Mouse (Mus musculus) limb, embryonic 10.5 days (tissue): ENCODE results near the gene Aen. TPM values are rescaled to one million over a fixed set of nuclear protein-coding genes. Genes with fewer than 3 reads are reported as not detected.

ENCODE experiments used
- DNase-seq: peaks from one replicate; pipeline ENCODE4 v3.0.0-alpha.2; 2017; ENCODE audit warnings: low spot score
- H3K27ac ChIP-seq: fragments of 300-500 bp; sonication (generic); 2 replicates; pipeline ENCODE4 v1.5.1; 2016; ENCODE audit warnings: mild to moderate bottlenecking
- H3K27me3 ChIP-seq: fragments of 300-500 bp; sonication (generic); 2 replicates; pipeline ENCODE4 v1.6.1; 2016; ENCODE audit warnings: low read depth, mild to moderate bottlenecking; ENCODE audit not compliant: poor library complexity, severe bottlenecking
- H3K36me3 ChIP-seq: fragments of 300-500 bp; sonication (generic); 2 replicates; pipeline ENCODE4 v1.6.1; 2016; ENCODE audit warnings: mild to moderate bottlenecking, moderate library complexity
- H3K4me1 ChIP-seq: fragments of 300-500 bp; sonication (generic); 2 replicates; pipeline ENCODE4 v1.6.1; 2016
- H3K4me3 ChIP-seq: fragments of 300-500 bp; sonication (generic); 2 replicates; pipeline ENCODE4 v1.5.1; 2016; ENCODE audit warnings: mild to moderate bottlenecking, moderate library complexity
- H3K9me3 ChIP-seq: fragments of 300-500 bp; sonication (generic); replicated peaks from 2 replicates; pipeline ENCODE4 v1.6.1; 2016; ENCODE audit warnings: mild to moderate bottlenecking
- WGBS: fragments of 180-500 bp; shearing (Covaris S2); methylation state at CpG from one replicate; pipeline ENCODE4 v1.1.7; 2016; 5-methylcytosine and 5-hydroxymethylcytosine counted together
- polyA plus RNA-seq: library from polyadenylated mRNA; unstranded; fragments of >200 nt; fragmentation: Nextera tagmentation; extraction: Ambion mirVana; gene quantifications from 2 replicates; pipeline ENCODE4 v1.2.1, GENCODE M21; 2016

The Aen gene
- 59.5 and 73.3 TPM in 2 replicates for polyA plus RNA-seq

DNA sequence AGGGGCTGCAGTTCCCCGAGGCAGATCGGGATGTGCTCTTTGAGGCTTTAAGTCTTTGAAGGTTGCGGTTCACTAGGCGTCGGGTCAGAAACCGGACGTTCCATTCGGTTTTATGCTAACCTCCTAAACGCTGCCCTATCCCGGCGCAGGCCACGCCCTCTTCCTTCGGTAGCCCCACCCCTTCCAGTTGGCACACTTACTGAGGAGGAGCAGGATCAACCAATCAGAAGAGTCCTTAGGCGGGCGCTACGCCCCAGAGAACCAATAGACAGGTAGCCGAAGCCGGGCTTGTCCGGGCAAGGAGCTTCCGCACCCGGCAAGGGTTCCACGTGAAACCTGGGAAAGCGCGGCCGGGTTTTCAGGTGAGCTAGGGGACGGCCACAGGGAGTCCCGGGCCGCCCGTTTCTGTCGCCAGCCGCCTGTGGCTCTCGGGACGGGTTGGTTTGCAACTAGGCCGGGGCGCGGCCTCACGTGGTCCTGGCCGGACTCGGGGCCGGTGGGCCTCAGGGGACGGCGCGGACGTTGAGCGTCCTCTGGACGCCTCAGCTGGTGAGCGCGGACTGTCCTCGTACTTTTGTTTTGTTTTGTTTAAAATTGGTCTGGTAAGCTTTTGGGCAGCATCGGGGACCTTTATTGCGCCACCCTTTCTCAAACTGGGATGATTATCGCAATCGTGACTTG lies at the start of gene Aen:
Gene Aen (plus strand): TSS at position 202 of the 681 bp plus-strand sequence.
- peak within 1 kb of the TSS; percentile 87 for H3K4me3 ChIP-seq
- H3K27me3 ChIP-seq: no peaks in the 10 kb centered on the region
- WGBS: 3% methylated on average over 53 of the region's 53 CpGs
- H3K27ac ChIP-seq: peak within 1 kb of the TSS; percentile 88
- H3K9me3 ChIP-seq: no peaks in the 10 kb centered on the region
- H3K36me3 ChIP-seq: peaks cover 16% of the 10 kb centered on the region
- peaks cover 23% of the 10 kb centered on the region for H3K4me1 ChIP-seq
- peak; percentile 92 for DNase-seq

DNA sequence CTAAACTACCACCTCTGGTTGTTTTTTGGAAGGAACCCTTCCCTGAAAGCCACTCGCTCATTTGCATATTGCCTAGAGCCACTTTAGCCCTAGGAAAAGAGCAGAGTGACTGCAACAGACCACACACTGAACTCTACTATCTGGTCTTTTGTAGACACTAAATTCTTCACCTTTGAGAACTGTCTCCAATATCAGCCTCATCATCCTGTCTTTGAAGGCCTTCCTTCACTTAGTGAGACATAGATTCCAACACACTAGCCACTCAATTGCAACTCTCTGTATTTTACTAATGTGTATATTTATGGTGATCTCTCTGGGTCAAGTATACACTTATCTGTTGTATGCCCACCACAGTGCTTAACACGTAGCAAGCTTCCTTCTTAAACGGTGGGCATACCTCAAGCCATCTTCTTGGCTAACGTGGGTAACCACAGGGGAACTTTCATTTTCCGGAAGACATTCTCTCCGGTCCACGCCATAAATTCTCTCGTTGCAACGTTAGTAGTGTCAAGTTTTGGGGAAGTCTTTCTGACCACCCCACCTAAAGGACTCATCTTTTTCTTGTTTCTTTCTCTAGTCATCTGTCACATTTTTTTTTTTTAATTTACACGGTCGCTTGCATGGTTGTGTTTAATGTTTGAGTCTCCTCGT lies 49.5 kb upstream of the Aen start:
- no peak for DNase-seq
- peak overlapping the region; percentile 96 for H3K27ac ChIP-seq
- H3K9me3 ChIP-seq: no peaks in the 10 kb centered on the region
- no peaks in the 10 kb centered on the region for H3K27me3 ChIP-seq
- peaks cover 8% of the 10 kb centered on the region for H3K4me1 ChIP-seq
- H3K4me3 ChIP-seq: peak overlapping the region; percentile 89
- H3K36me3 ChIP-seq: peaks cover 32% of the 10 kb centered on the region
- WGBS: 45% methylated on average over 12 of the region's 12 CpGs

DNA sequence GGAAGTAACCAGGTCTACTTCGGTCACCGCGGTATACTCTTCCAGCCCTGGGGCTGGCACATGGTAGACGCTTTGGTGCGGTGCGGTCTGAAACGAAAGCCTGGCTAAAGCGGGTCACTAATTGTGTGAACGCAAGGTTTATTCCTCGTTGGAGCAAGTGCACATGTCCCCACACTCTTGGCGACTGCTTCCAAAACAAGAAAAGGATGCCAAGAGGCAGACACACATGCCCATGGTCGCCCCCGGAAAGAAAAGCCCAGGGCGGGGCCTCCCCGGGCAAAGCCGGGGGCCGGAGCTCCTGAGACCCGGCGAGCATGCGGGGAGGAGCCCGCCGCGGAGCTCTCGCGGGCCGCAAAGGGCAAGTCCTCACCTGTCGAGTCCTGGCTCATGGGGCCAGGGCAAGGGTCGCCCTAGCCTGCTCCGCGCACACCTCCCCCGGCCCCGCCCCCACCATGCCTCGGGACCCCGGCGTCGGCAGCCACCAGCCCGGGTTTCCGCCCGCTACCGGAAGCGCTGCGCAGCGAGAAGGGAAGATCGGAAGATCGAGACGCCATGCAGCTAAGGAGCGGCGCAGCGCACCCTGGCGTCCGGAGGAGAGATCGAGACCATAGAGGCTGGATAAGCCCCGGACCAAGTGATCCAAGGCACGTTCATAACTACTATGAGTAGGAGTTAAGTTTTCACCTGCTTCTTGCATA lies 48.8 kb upstream of the Aen start, which contains the start of gene Det1:
Gene Det1 (minus strand): TSS at position 527 of the 698 bp plus-strand sequence.
- H3K27ac ChIP-seq: peak within 1 kb of the TSS; percentile 96
- peaks cover 25% of the 10 kb centered on the region for H3K36me3 ChIP-seq
- H3K27me3 ChIP-seq: no peaks in the 10 kb centered on the region
- H3K9me3 ChIP-seq: no peaks in the 10 kb centered on the region
- DNase-seq: peak; percentile 95
- 1% methylated on average over 54 of the region's 54 CpGs for WGBS
- H3K4me3 ChIP-seq: peak within 1 kb of the TSS; percentile 89
- peaks cover 8% of the 10 kb centered on the region for H3K4me1 ChIP-seq

DNA sequence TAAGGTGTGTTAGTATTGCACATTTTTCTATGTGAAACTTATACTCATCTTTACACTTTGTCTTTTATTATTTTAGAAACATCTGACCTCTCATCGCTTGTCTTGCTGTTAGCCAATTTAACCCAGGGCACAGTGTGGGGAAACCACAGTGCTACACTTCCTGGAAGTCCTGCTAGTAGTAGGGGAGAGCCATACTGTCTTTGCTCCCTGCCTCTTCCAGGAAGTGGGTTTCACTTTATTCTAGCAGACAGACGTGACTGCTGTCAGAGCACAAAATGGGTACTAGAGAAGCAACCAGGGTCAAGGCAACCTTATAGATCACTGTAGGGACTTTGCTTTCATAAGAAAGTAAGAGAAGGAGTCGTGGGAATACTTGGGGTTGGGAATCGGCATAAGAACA lies 41.6 kb upstream of the Aen start:
- DNase-seq: no peak
- Histone ChIP-seq H3K9me3 (no peaks in the 10 kb centered on the region), H3K36me3 (no peaks in the 10 kb centered on the region), H3K27me3 (no peaks in the 10 kb centered on the region), H3K4me3 (no peak overlapping the region), H3K27ac (no peak overlapping the region), H3K4me1 (no peaks in the 10 kb centered on the region)
- 75% methylated on average over 4 of the region's 4 CpGs for WGBS

DNA sequence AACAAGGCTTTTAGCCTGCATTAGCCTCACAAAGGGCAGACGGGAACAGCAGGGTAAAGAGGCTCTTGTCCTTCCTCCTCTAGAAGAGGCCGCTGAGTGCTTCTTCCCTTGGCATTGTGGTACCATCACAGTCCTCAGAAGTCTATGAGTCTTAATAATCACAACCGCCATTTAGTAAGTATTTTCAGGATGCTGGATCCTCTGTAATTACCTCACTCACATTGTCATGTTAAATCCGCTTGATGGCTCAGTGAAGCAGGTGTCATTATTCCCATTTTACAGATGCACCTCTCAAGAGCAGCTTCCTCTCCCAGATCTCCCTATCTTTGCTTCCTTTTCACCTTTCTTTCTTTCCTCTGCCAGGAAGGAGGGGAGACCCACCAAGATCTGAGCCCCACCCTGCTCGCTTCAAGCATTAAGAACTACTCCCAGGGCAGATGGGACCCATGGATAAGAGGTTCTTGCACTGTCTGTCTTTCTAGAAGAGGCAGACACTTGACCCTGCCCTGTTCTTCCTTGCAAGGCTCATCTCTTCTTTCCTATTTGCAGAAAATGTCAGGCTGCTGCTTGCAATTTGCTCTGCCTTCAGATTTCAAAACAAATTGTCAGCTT lies 40.5 kb upstream of the Aen start:
- Histone ChIP-seq H3K27ac (no peak overlapping the region), H3K4me1 (no peaks in the 10 kb centered on the region), H3K27me3 (no peaks in the 10 kb centered on the region), H3K9me3 (no peaks in the 10 kb centered on the region), H3K36me3 (no peaks in the 10 kb centered on the region), H3K4me3 (no peak overlapping the region)
- no peak for DNase-seq
- 71% methylated on average over 5 of the region's 5 CpGs for WGBS

DNA sequence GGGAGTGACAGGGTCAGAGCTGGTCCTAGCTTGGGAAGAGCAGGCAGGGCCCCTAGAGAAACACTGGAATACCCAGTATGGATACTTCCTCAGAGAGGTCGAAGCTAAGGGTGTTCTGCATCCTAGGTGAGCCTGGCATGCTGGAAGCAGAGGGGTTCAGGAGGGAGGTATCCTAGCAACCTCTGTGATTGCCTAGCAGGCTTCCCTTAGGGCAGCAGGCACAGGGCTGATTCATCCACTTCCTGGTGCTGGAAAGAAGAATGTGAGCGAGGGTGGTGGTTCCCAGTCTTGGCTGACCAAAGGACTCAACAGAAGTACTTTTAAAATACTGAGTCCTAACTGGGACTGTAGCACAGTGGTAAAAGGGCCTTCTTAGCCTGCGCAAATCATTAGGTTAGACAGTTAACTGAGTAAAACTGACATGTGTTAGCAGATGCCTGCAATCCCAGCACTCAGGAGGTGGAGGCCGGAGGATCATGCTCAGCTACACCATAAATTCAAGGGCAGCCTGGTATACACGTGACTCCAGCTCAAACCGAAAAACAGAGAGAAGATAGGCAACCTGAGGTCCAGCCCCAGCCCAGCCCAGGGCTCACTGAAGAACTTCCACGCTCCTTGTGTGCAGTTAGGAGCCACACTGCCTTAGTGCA lies 31.7 kb upstream of the Aen start:
- H3K4me1 ChIP-seq: peaks cover 16% of the 10 kb centered on the region
- no peaks in the 10 kb centered on the region for H3K36me3 ChIP-seq
- H3K27ac ChIP-seq: 0 out of 2 replicates have a peak overlapping the region, but pooled peaks have one; percentile 17
- no peaks in the 10 kb centered on the region for H3K9me3 ChIP-seq
- no peak for DNase-seq
- H3K4me3 ChIP-seq: no peak overlapping the region
- WGBS: 72% methylated on average over 7 of the region's 7 CpGs
- H3K27me3 ChIP-seq: no peaks in the 10 kb centered on the region

DNA sequence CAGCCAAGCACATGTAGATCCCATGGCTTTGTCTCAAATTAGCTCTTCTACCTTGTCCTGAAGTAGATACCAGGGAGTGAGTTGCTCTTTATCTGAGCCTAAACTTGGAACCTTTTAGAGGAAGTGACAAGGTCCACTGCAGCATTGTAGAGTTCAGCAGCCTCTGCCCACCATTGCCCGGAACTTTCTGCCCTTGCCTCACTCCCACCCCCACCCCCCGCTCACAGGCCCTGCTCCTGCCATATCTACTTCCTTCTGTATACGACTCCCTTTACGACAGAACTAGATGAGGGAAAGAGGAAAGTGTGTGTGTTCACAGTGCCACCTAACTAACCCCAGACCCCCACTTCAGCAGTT lies 31.2 kb upstream of the Aen start:
- Histone ChIP-seq H3K27ac (0 out of 2 replicates have a peak overlapping the region, but pooled peaks have one; percentile 17), H3K27me3 (no peaks in the 10 kb centered on the region), H3K4me3 (no peak overlapping the region), H3K9me3 (no peaks in the 10 kb centered on the region), H3K36me3 (no peaks in the 10 kb centered on the region), H3K4me1 (peaks cover 16% of the 10 kb centered on the region)
- DNase-seq: no peak
- 69% methylated on average over 4 of the region's 4 CpGs for WGBS

DNA sequence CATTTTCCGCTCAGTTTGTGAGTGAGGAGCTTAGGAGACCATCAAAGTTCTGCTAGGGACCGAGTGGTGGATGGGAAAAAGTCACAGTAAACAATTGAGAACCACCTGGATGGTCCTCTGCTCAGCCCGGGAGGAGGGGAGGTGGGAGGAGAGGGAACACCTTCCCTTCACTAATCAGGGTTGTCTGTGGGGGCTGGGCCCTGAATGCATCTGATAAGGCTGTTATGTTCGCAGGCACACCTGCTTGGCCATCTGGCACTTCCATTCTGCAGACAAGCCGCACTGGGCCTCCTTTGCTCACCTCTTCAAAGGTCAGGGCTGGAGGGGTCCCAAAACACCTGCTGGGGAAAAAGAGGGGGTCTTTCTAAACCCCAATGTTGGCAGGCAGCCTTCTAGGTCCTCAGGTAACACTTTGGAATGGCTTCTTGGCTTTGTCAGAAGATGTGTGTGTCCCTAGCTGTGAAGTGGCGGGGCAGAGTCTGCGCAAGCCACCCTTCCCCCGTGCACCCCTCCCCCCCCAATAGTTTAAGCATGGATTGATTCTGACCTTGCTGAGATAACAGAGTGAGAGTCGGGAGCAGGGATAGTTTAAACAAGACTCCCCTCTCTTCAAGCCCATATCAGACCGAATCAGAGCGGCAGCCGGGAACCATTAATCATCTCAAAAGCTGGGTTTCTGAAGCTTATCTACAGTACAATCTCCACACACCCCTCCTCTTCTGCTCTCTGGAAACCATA lies 30.3 kb upstream of the Aen start:
- Histone ChIP-seq H3K36me3 (no peaks in the 10 kb centered on the region), H3K4me1 (peaks cover 16% of the 10 kb centered on the region), H3K27ac (no peak overlapping the region), H3K27me3 (no peaks in the 10 kb centered on the region), H3K4me3 (no peak overlapping the region), H3K9me3 (no peaks in the 10 kb centered on the region)
- DNase-seq: no peak
- WGBS: 52% methylated on average over 12 of the region's 12 CpGs

DNA sequence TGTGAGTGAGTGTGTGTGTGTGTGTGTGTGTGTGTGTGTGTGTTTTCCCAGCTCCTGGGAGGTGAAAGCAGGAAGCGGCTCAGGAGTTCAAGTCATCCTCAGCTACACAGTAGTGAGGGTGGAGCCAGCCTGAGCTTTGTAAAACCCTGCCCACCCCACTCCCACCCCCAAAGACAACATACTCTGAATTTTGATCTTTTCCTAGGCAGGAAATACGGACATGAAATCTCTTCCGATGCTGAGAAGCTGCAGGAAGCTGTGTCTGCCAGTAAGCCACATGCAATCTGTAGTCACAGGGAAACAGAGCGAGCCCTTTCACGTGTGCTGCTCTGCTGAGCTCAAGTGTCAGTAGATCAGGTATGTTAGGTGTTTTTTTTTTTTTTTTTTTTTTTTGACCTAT lies 26.9 kb upstream of the Aen start:
- H3K27me3 ChIP-seq: no peaks in the 10 kb centered on the region
- WGBS: 78% methylated on average over 5 of the region's 5 CpGs
- H3K27ac ChIP-seq: no peak overlapping the region
- no peak for DNase-seq
- H3K4me1 ChIP-seq: peaks cover 16% of the 10 kb centered on the region
- H3K9me3 ChIP-seq: no peaks in the 10 kb centered on the region
- no peaks in the 10 kb centered on the region for H3K36me3 ChIP-seq
- no peak overlapping the region for H3K4me3 ChIP-seq

DNA sequence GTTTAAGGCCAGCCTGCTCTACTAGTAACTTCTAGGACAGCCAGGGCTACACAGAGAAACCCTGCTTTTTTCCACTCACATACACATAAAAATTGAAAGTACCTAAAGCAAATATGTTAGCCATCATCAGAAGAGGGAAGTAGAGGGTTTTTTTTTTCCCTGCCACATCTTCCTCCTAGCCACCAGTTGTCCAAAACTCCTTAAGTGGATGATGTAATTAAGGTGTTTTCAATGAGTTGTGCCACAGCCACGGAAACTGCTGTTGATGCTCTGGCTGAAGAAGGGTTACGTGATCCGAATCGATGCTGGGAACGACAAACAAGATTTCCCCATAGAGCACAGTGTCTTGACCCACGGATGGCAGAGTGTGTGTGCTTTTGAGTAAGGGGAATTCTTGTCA lies 23.3 kb upstream of the Aen start:
- WGBS: 89% methylated on average over 6 of the region's 6 CpGs
- H3K9me3 ChIP-seq: no peaks in the 10 kb centered on the region
- no peaks in the 10 kb centered on the region for H3K36me3 ChIP-seq
- H3K4me3 ChIP-seq: no peak overlapping the region
- DNase-seq: no peak
- H3K27ac ChIP-seq: no peak overlapping the region
- no peaks in the 10 kb centered on the region for H3K27me3 ChIP-seq
- H3K4me1 ChIP-seq: no peaks in the 10 kb centered on the region

DNA sequence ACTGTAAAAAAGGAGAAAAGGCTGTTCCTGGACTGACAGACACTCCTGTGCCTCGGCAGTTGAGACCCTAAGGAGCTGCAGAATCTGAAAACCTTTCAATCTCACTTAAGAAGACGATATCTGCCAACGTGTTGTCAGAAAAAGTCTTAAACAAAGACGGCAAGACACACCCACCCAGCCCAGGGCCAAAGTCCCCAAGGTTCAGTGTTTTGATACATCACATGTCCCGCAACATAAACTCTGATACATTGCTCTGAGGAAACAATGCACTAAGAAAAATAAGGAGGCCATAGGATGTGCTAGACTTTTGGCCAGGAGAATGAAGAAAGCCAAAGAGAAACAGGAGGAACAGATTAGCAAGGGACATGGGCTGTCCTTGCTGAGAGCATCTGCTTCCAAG lies 22.8 kb upstream of the Aen start:
- WGBS: 84% methylated on average over 5 of the region's 5 CpGs
- no peaks in the 10 kb centered on the region for H3K9me3 ChIP-seq
- H3K27ac ChIP-seq: no peak overlapping the region
- no peak overlapping the region for H3K4me3 ChIP-seq
- H3K36me3 ChIP-seq: no peaks in the 10 kb centered on the region
- no peaks in the 10 kb centered on the region for H3K4me1 ChIP-seq
- DNase-seq: no peak
- no peaks in the 10 kb centered on the region for H3K27me3 ChIP-seq
